Mouse (Mus musculus): ENCODE results near the gene Krtap4-6.
"Not testable (repeated sequence)": the region's sequence is repeated elsewhere in the genome, so short reads cannot be mapped to it uniquely, and the experiment has no call there.

- TF ChIP-seq CTCF (IDR thresholded peaks at IDR 0.05; ENCODE audit: control insufficient read depth, insufficient read depth, insufficient replicate concordance, low read depth, low read length); POLR2A (IDR thresholded peaks at IDR 0.05; ENCODE audit: control insufficient read depth, low read depth, low read length): not testable (repeated sequence)
Observed at GRCm38 (mm10) chr11:99685235-99685634, 19.5 kb upstream of the Krtap4-6 start.
